Mouse (Mus musculus) megakaryocyte, embryonic 14.5 days (primary cell): Measurements from ENCODE around the gene Ncoa1. TPM values are rescaled to one million over a fixed set of nuclear protein-coding genes. Genes with fewer than 3 reads are reported as not detected.

Experiments used
- H3K27me3 ChIP-seq: replicated peaks from 2 replicates; pipeline ENCODE3; 2012; ENCODE audit warnings: inconsistent platforms
- H3K36me3 ChIP-seq: replicated peaks from 2 replicates; pipeline ENCODE3; 2012; ENCODE audit warnings: low read length, inconsistent platforms, mixed read lengths
- H3K4me1 ChIP-seq: 2 replicates; pipeline ENCODE4 v1.6.1; 2012; ENCODE audit warnings: inconsistent platforms
- H3K4me3 ChIP-seq: replicated peaks from 2 replicates; pipeline ENCODE3; 2012; ENCODE audit warnings: moderate library complexity, mild to moderate bottlenecking, inconsistent platforms
- H3K9me3 ChIP-seq: 2 replicates; pipeline ENCODE4 v1.6.1; 2012; ENCODE audit warnings: inconsistent platforms
- FLI1 ChIP-seq: IDR thresholded peaks from 2 replicates; pipeline ENCODE4 v1.6.1; 2012; ENCODE audit warnings: low read length, inconsistent platforms, mixed read lengths
- GATA1 ChIP-seq: IDR thresholded peaks from 3 replicates; pipeline ENCODE4 v1.6.1; 2012; ENCODE audit warnings: mixed read lengths, low read length, inconsistent platforms, borderline replicate concordance
- polyA plus RNA-seq: library from polyadenylated mRNA; stranded (reverse); fragments of >175 nt; gene quantifications from 2 replicates; pipeline ENCODE4 v1.2.3, GENCODE M21; 2012; ENCODE audit warnings: low replicate concordance; ENCODE audit not compliant: insufficient read depth

Ncoa1 gene
- polyA plus RNA-seq, 1 experiment = 13.0 TPM

- Histone ChIP-seq H3K9me3 (no peaks in the 10 kb centered on the region), H3K4me3 (no peak overlapping the region), H3K4me1 (peaks cover 12% of the 10 kb centered on the region), H3K36me3 (no peaks in the 10 kb centered on the region), H3K27me3 (no peaks in the 10 kb centered on the region)
- TF ChIP-seq GATA1 (no peak), FLI1 (no peak)
These were observed 70.8 kb downstream of the Ncoa1 start for GRCm38 (mm10) chr12:4406155-4406554.

DNA sequence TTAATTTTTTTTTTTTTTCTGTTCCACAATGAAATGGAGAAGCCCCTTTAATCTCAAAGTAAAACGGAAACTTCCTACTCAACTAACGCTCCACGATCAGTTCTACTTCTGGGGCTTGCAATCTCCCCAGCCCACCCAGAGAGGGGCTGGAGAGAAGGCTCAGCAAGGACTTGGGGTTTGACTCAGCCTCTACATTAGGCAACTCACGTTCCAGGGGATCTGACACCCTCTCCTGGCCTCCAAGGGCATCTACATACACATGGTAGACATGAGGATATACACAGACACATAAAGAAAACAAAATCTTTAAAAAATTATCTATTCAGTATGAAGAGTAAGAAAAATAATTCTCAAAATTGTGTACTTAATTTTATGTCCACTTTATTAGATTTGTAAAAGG lies 73.8 kb downstream of the Ncoa1 start:
- H3K4me3 ChIP-seq = no peak overlapping the region
- H3K9me3 ChIP-seq = no peaks in the 10 kb centered on the region
- no peaks in the 10 kb centered on the region for H3K36me3 ChIP-seq
- no peak for TF ChIP-seq FLI1
- TF ChIP-seq GATA1 = no peak
- peaks cover 12% of the 10 kb centered on the region for H3K4me1 ChIP-seq
- no peaks in the 10 kb centered on the region for H3K27me3 ChIP-seq

GRCm38 (mm10) chr12:4396221-4396620 lies 80.8 kb downstream of the Ncoa1 start:
- H3K27me3 ChIP-seq = no peaks in the 10 kb centered on the region
- no peak overlapping the region for H3K4me3 ChIP-seq
- no peaks in the 10 kb centered on the region for H3K36me3 ChIP-seq
- H3K4me1 ChIP-seq = peaks cover 17% of the 10 kb centered on the region
- no peaks in the 10 kb centered on the region for H3K9me3 ChIP-seq
- TF ChIP-seq GATA1 = no peak
- TF ChIP-seq FLI1 = no peak

- peaks cover 40% of the 10 kb centered on the region for H3K4me1 ChIP-seq
- H3K9me3 ChIP-seq = no peaks in the 10 kb centered on the region
- H3K27me3 ChIP-seq = no peaks in the 10 kb centered on the region
These were observed 84.4 kb downstream of the Ncoa1 start for GRCm38 (mm10) chr12:4392590-4392989.

DNA sequence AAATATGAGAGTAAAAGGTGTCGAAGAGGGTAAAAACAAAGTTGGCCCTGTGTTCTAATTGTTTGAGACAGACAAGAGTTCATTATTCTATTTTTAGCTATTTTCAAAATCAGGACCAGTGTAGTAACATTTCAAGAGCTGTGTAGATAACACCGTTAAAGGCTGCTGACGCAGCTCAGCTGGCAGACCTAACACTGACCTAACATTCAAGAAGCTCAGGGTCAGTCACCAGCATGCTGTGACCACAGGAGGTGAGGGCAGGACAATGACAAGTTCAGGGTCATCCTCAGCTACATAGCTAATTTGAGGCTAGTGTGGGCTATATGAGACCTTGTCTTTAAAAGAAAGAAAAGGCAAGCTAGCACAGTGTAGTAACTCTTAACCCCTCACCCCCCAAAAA lies 84.9 kb downstream of the Ncoa1 start:
- no peak for TF ChIP-seq GATA1
- TF ChIP-seq FLI1 = no peak
- Histone ChIP-seq H3K27me3 (no peaks in the 10 kb centered on the region), H3K4me1 (peaks cover 40% of the 10 kb centered on the region), H3K36me3 (no peaks in the 10 kb centered on the region), H3K9me3 (no peaks in the 10 kb centered on the region), H3K4me3 (no peak overlapping the region)

More at GRCm38 (mm10) chr12:4392590-4392989, 84.4 kb downstream of the Ncoa1 start:
- Histone ChIP-seq H3K36me3 (no peaks in the 10 kb centered on the region), H3K4me3 (peak overlapping the region; percentile 46)
- TF ChIP-seq GATA1 (no peak), FLI1 (no peak)

DNA sequence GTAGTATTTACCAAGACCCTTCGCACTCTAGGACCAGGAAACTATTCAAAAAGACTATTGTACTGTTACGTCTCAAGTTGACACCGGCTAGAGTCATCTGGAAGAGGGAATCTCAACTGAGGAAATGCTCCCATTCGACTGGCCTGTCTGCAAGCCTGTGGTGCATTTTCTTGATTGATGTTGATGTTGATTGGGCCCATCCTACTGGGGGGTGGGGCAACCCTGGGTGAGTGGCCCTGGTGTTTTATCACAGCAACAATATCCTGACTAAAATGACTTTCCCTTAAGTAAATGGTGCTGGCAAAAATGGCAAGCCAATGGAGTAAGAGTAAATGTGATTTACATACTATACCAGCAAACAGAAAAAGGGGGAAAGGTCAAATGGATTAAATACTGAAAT lies 85.7 kb downstream of the Ncoa1 start:
- TF ChIP-seq FLI1 = no peak
- TF ChIP-seq GATA1 = no peak
- no peaks in the 10 kb centered on the region for H3K27me3 ChIP-seq
- H3K9me3 ChIP-seq = no peaks in the 10 kb centered on the region
- H3K4me3 ChIP-seq = no peak overlapping the region
- peaks cover 42% of the 10 kb centered on the region for H3K4me1 ChIP-seq
- no peaks in the 10 kb centered on the region for H3K36me3 ChIP-seq

DNA sequence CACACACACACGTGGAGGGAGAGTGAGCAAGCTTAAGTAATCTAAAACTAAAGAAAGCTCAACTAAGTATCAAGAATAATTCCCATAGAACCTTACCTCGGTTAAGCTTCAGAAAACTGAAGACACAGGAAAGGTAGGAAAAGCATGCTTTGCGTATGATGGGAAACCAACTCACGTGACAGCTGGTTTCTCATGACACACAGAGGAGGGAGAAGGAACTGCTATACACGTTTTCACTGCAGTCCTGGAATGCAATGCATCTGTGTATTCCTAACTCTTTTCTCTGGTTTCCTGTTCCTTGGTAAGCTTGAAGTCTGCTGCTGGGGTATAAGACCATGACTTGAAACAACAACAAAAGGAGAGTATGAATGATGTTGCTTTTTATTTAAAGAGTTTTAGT lies 86.3 kb downstream of the Ncoa1 start:
- H3K9me3 ChIP-seq = no peaks in the 10 kb centered on the region
- H3K36me3 ChIP-seq = no peaks in the 10 kb centered on the region
- TF ChIP-seq FLI1 = no peak
- no peak for TF ChIP-seq GATA1
- H3K4me1 ChIP-seq = peaks cover 46% of the 10 kb centered on the region
- no peaks in the 10 kb centered on the region for H3K27me3 ChIP-seq
- H3K4me3 ChIP-seq = no peak overlapping the region

DNA sequence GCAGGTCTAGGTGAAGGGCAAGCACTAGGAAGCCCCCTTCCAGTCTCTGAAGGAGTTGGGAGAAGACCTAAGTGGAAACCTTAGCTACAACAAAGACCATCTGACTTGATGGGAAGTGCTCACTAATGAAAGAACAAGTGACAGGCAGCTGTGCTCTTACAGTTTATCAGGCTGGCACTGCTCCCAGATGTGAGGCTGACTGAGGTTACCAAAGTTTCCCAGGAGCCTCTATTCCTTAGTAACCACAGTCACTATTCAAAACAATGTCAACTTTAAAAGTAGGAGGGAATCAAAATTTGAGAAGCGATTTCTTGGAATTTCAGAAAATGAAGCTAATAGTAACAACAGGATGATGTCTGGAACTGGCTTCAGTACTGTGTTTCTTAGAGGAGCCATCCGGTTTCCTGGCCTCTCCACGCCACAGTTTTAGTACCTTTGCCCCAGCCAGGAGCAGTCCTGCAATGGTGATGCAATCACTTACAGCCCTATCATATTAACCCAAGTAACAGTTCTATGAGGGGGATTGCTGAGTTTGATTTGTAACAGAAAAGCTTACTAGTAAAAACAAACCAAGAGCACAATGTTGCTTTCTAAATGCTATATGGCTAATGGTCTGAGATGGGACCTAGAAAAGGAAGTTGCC lies 90.8 kb downstream of the Ncoa1 start:
- H3K36me3 ChIP-seq = no peaks in the 10 kb centered on the region
- H3K27me3 ChIP-seq = no peaks in the 10 kb centered on the region
- no peak overlapping the region for H3K4me3 ChIP-seq
- peaks cover 45% of the 10 kb centered on the region for H3K4me1 ChIP-seq
- TF ChIP-seq GATA1 (no peak), FLI1 (no peak)
- no peaks in the 10 kb centered on the region for H3K9me3 ChIP-seq

DNA sequence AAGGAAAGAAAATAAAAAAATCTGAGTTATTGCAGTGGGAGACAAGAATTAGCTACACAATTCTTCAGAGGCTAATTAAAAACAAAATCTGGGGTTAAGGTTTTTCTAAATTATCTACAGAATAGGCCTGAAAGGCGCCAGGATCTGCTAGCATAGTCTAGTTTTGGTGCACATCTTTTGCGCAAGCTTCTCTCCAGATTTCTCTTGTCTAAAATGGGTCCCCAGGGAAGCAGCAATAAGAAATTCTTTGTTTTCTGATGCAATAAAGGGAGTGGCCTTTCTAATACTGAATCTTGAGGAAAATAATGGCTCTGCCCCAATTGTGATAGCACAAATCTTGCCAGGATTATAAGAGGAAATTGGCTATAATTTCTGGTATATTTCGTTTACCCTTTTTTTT lies 93.9 kb downstream of the Ncoa1 start:
- Histone ChIP-seq H3K4me1 (peaks cover 29% of the 10 kb centered on the region), H3K36me3 (no peaks in the 10 kb centered on the region), H3K9me3 (no peaks in the 10 kb centered on the region), H3K4me3 (no peak overlapping the region), H3K27me3 (no peaks in the 10 kb centered on the region)
- TF ChIP-seq GATA1 = no peak
- TF ChIP-seq FLI1 = no peak

DNA sequence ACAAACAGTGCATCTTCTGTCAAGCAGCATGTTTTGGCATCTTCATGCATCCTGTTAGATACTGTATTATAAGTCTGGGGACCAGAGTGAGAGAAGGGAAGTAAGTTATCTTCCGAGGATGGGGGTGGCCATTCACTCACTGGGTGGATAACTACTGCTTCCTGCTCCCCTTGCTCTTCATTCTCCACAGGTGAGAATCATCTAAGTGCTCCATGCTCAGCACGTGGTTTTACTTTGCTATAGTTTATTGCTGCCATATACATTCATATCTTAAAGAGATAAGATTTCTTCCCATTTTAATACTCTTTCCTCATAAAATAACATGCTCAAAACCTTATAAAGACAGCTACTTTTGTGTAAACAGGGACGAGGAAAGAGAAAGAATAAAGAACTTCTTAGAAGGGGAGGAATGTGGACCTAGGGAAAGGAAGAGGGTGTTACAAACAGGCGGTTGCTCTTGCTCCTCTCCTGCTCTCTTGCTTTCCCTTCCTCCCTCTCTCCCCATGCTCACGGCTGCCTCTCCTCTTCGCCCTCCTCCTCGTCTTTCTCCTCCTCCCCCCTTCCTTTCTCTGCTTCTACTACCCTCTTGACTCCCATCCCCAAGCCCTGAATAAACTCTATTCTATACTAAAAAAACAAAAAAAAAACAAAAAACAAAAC lies 97.6 kb downstream of the Ncoa1 start:
- no peaks in the 10 kb centered on the region for H3K9me3 ChIP-seq
- TF ChIP-seq GATA1 (no peak), FLI1 (no peak)
- H3K27me3 ChIP-seq = no peaks in the 10 kb centered on the region
- H3K4me1 ChIP-seq = peaks cover 13% of the 10 kb centered on the region
- H3K4me3 ChIP-seq = no peak overlapping the region
- H3K36me3 ChIP-seq = no peaks in the 10 kb centered on the region

DNA sequence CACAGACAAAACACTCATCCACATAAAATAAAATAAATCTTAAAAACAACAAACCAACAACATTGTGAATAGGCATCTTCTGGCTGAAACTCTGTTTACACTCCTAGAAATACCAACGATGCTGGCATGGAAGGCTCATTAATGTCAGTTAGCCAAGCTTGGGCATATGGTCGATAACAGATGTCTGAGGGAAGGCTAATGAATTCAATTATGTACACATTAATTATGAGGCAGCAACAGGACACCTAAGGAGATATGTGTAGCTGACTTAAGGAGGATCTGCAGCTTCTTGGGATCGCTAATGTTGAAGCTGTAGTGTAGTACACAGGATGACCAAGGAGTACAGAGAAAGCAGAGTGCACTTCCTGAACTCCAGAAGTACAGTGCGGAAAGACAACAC lies 100.5 kb downstream of the Ncoa1 start:
- Histone ChIP-seq H3K36me3 (no peaks in the 10 kb centered on the region), H3K27me3 (no peaks in the 10 kb centered on the region), H3K4me3 (no peak overlapping the region), H3K9me3 (no peaks in the 10 kb centered on the region), H3K4me1 (peaks cover 7% of the 10 kb centered on the region)
- no peak for TF ChIP-seq FLI1
- no peak for TF ChIP-seq GATA1
